Mouse (Mus musculus): ENCODE results near the gene Fgf3. TPM values are rescaled to one million over a fixed set of nuclear protein-coding genes. Genes with fewer than 3 reads are reported as not detected.

Gene Fgf3
- 1.0 and 2.1 TPM in 2 replicates for total RNA-seq (2015)
- total RNA-seq (2017): 0.37 and 1.4 TPM in 2 replicates

- no peak for ATAC-seq (replicated peaks; ENCODE audit: poor library complexity)
Observed at GRCm38 (mm10) chr7:144837891-144838488, at the start of gene Fgf3. Fgf3 (plus strand) TSS chr7:144838083.

GRCm38 (mm10) chr7:144788631-144789030 lies 49.3 kb upstream of the Fgf3 start:
- peak; percentile 56 for ATAC-seq (replicated peaks; ENCODE audit: poor library complexity)

GRCm38 (mm10) chr7:144789601-144790556 lies 48.0 kb upstream of the Fgf3 start:
- no peak; the same call in 1 of the 2 replicates for ATAC-seq (replicated peaks; ENCODE audit: poor library complexity)

GRCm38 (mm10) chr7:144791426-144791825 lies 46.5 kb upstream of the Fgf3 start:
- ATAC-seq (replicated peaks; ENCODE audit: poor library complexity): no peak

- no peak for ATAC-seq (replicated peaks; ENCODE audit: poor library complexity)
Observed at GRCm38 (mm10) chr7:144793296-144793695, 44.6 kb upstream of the Fgf3 start.

GRCm38 (mm10) chr7:144795976-144796474 lies 41.9 kb upstream of the Fgf3 start:
- ATAC-seq (replicated peaks; ENCODE audit: poor library complexity): no peak

- ATAC-seq (replicated peaks; ENCODE audit: poor library complexity): no peak
Observed at GRCm38 (mm10) chr7:144796986-144797735, 40.7 kb upstream of the Fgf3 start.

GRCm38 (mm10) chr7:144798471-144798870 lies 39.4 kb upstream of the Fgf3 start:
- ATAC-seq (replicated peaks; ENCODE audit: poor library complexity): peak; percentile 89

GRCm38 (mm10) chr7:144807036-144807435 lies 30.8 kb upstream of the Fgf3 start:
- ATAC-seq (replicated peaks; ENCODE audit: poor library complexity): no peak

GRCm38 (mm10) chr7:144807976-144808577 lies 29.8 kb upstream of the Fgf3 start:
- ATAC-seq (replicated peaks; ENCODE audit: poor library complexity): peak; percentile 85

- ATAC-seq (replicated peaks; ENCODE audit: poor library complexity): no peak
Observed at GRCm38 (mm10) chr7:144811521-144811920, 26.4 kb upstream of the Fgf3 start.

- no peak for ATAC-seq (replicated peaks; ENCODE audit: poor library complexity)
Observed at GRCm38 (mm10) chr7:144821901-144822300, 16.0 kb upstream of the Fgf3 start.

- no peak for ATAC-seq (replicated peaks; ENCODE audit: poor library complexity)
Observed at GRCm38 (mm10) chr7:144823988-144824387, 13.9 kb upstream of the Fgf3 start.

GRCm38 (mm10) chr7:144828369-144828768 lies 9.5 kb upstream of the Fgf3 start:
- ATAC-seq (replicated peaks; ENCODE audit: poor library complexity): no peak

GRCm38 (mm10) chr7:144838522-144839503 lies 930 bp downstream of the Fgf3 start:
- peak; percentile 41 for ATAC-seq (replicated peaks; ENCODE audit: poor library complexity)

- ATAC-seq (replicated peaks; ENCODE audit: poor library complexity): peak; percentile 81
Observed at GRCm38 (mm10) chr7:144846158-144846557, 8.3 kb downstream of the Fgf3 start.

- ATAC-seq (replicated peaks; ENCODE audit: poor library complexity): no peak
Observed at GRCm38 (mm10) chr7:144847067-144847466, 9.2 kb downstream of the Fgf3 start, which contains the start of gene Fgf4. Fgf4 (plus strand) TSS chr7:144847367.

GRCm38 (mm10) chr7:144851321-144851720 lies 13.4 kb downstream of the Fgf3 start:
- no peak for ATAC-seq (replicated peaks; ENCODE audit: poor library complexity)

- no peak for ATAC-seq (replicated peaks; ENCODE audit: poor library complexity)
Observed at GRCm38 (mm10) chr7:144854966-144855365, 17.1 kb downstream of the Fgf3 start.

Data from megakaryocyte progenitor cell, adult 5-6 weeks (primary cell).